Mouse (Mus musculus): ENCODE data around the gene Card11. TPM values are rescaled to one million over a fixed set of nuclear protein-coding genes. Genes with fewer than 3 reads are reported as not detected.

The Card11 gene
- 0.26 TPM for polyA plus RNA-seq (2014; fragmentation: Illumina TruSeq; extraction: RNeasy Lipid Tissue Mini Kit (QIAGEN cat#74804); ENCODE audit: low read depth, low replicate concordance)

DNA sequence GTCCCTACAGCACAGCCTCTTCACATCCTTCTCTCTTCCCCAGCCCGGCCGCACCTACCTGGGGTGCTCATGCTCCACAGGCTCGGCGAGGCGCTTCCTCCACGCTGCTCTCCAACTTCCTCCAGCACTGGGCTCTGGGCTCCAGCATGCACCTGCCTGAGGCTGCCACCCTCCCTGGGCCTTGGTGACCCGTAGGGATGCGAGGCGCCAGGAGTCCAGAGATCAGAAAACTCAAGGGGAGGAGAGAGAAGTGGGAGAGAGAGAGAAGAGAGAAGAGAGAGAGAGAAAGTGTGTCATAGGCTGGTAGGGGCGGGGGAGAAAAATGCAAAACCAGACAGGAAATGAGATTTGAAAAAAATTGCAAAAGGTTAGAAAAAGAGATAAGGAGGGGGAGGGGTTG lies at the start of gene Card11:
Gene Card11 (minus strand): TSS at position 234 of the 400 bp plus-strand sequence.

DNA sequence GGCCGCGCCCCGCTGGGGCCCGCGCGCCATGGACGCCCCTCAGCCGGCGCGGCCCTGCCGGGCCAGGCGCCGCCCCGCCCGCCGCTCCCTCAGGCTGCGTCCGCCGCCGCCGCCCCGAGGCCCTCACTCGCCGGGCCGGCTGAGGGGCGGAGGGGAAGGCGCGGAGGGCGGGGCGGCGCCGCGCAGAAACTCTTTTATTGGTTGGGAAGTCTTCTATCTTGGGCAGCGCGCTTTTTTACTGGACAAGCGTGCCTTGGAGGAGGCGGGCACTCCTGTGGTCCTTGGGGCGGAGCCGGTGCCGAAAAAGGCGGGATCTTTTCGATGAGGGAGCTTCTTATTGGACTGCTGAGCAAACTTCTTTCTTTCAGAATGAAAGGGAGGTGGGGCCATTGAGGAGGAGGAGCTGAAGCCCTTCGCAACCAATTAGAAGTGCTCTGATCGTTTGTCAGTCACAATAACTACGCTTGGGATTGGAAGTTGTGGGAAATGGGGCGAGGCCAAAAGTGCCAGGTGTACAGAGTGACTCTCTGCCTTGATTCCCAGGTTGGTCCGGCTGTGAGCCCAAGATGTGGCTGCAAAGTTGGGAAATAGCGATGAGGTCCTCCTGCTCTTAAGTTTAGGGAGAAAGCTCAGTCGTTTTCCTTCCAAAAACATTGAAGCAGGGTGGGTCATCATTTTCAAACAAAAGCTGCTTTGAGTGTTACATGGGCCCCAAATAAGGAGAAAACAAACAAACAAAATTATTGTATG lies 169.9 kb downstream of the Card11 start, which contains the start of gene Gna12:
Gene Gna12 (minus strand): TSS at position 118 of the 750 bp plus-strand sequence.

Other genes starting within 250 kb of the Card11 start
- 101 TPM for gene Gna12, start 170.2 kb downstream of the Card11 start, polyA plus RNA-seq (2014; fragmentation: Illumina TruSeq; extraction: RNeasy Lipid Tissue Mini Kit (QIAGEN cat#74804); ENCODE audit: low read depth, low replicate concordance)
- gene Sdk1, start 240.9 kb upstream of the Card11 start, polyA plus RNA-seq (2014; fragmentation: Illumina TruSeq; extraction: RNeasy Lipid Tissue Mini Kit (QIAGEN cat#74804); ENCODE audit: low read depth, low replicate concordance): 0.26 TPM